Mouse (Mus musculus): ENCODE data around the gene Naa60.

- TF ChIP-seq CTCF (IDR thresholded peaks at IDR 0.05; ENCODE audit: borderline replicate concordance, insufficient read depth, low read length) (no peak), POLR2A (IDR thresholded peaks at IDR 0.05; ENCODE audit: low read depth, low read length) (no peak)
These were observed 79.0 kb downstream of the Naa60 start for GRCm38 (mm10) chr16:3951141-3951540.
